Mouse (Mus musculus): ENCODE results near the gene Slc44a5. TPM values are rescaled to one million over a fixed set of nuclear protein-coding genes. Genes with fewer than 3 reads are reported as not detected.
A peak's percentile ranks its signal among the peaks of the same experiment; 100 is the strongest.

Gene Slc44a5
- 10 to 100 TPM; 14.7 to 17.4 TPM for total RNA-seq (2021)

- peak; percentile 42 to 75 for DNase-seq (ENCODE audit: extremely low spot score in 1 of 2, low spot score in 2 of 2)
- intact Hi-C loops (cut with DNase I), result no loop called here
These were observed at the start of gene Slc44a5 for GRCm38 (mm10) chr3:153973171-153973948. Gene Slc44a5 (plus strand): TSS chr3:153973436.

- DNase-seq (ENCODE audit: extremely low spot score in 1 of 2, low spot score in 2 of 2), result no peak
- intact Hi-C loops (cut with DNase I), result no loop called here
These were observed 46.9 kb upstream of the Slc44a5 start for GRCm38 (mm10) chr3:153926333-153926732.

- intact Hi-C loops (cut with DNase I), result no loop called here
- no peak for DNase-seq (ENCODE audit: extremely low spot score in 1 of 2, low spot score in 2 of 2)
These were observed 43.7 kb upstream of the Slc44a5 start for GRCm38 (mm10) chr3:153929526-153929925.

GRCm38 (mm10) chr3:153932461-153932860 lies 40.8 kb upstream of the Slc44a5 start:
- intact Hi-C loops (cut with DNase I), result no loop called here
- no peak for DNase-seq (ENCODE audit: extremely low spot score in 1 of 2, low spot score in 2 of 2)

GRCm38 (mm10) chr3:153935878-153936277 lies 37.4 kb upstream of the Slc44a5 start:
- DNase-seq (ENCODE audit: extremely low spot score in 1 of 2, low spot score in 2 of 2), result no peak
- intact Hi-C loops (cut with DNase I), result no loop called here

GRCm38 (mm10) chr3:153937116-153937810 lies 36.0 kb upstream of the Slc44a5 start:
- no peak for DNase-seq (ENCODE audit: extremely low spot score in 1 of 2, low spot score in 2 of 2)
- intact Hi-C loops (cut with DNase I), result no loop called here

GRCm38 (mm10) chr3:153940021-153940420 lies 33.2 kb upstream of the Slc44a5 start:
- intact Hi-C loops (cut with DNase I), result no loop called here

GRCm38 (mm10) chr3:153940486-153940885 lies 32.8 kb upstream of the Slc44a5 start:
- intact Hi-C loops (cut with DNase I), result no loop called here

More at GRCm38 (mm10) chr3:153940021-153940420, 33.2 kb upstream of the Slc44a5 start:
- DNase-seq (ENCODE audit: extremely low spot score in 1 of 2, low spot score in 2 of 2), result no peak

GRCm38 (mm10) chr3:153941613-153942012 lies 31.6 kb upstream of the Slc44a5 start:
- intact Hi-C loops (cut with DNase I), result no loop called here
- no peak for DNase-seq (ENCODE audit: extremely low spot score in 1 of 2, low spot score in 2 of 2)

More at GRCm38 (mm10) chr3:153940486-153940885, 32.8 kb upstream of the Slc44a5 start:
- DNase-seq (ENCODE audit: extremely low spot score in 1 of 2, low spot score in 2 of 2), result no peak

GRCm38 (mm10) chr3:153943003-153943640 lies 30.1 kb upstream of the Slc44a5 start:
- no peak for DNase-seq (ENCODE audit: extremely low spot score in 1 of 2, low spot score in 2 of 2)
- intact Hi-C loops (cut with DNase I), result no loop called here

- peak in 1 of 2 experiments; percentile 25 for DNase-seq (ENCODE audit: extremely low spot score in 1 of 2, low spot score in 2 of 2)
- intact Hi-C loops (cut with DNase I), result no loop called here
These were observed 29.3 kb upstream of the Slc44a5 start for GRCm38 (mm10) chr3:153943901-153944334.

GRCm38 (mm10) chr3:153944335-153944990 lies 28.8 kb upstream of the Slc44a5 start, which contains the start of gene Acadm:
Gene Acadm (minus strand): TSS chr3:153944632.
- DNase-seq (ENCODE audit: extremely low spot score in 1 of 2, low spot score in 2 of 2), result peak; percentile 90 to 97
- intact Hi-C loops (cut with DNase I), result no loop called here

GRCm38 (mm10) chr3:153947271-153947670 lies 26.0 kb upstream of the Slc44a5 start:
- intact Hi-C loops (cut with DNase I), result no loop called here

GRCm38 (mm10) chr3:153948176-153948575 lies 25.1 kb upstream of the Slc44a5 start:
- intact Hi-C loops (cut with DNase I), result no loop called here
- DNase-seq (ENCODE audit: extremely low spot score in 1 of 2, low spot score in 2 of 2), result no peak

More at GRCm38 (mm10) chr3:153947271-153947670, 26.0 kb upstream of the Slc44a5 start:
- DNase-seq (ENCODE audit: extremely low spot score in 1 of 2, low spot score in 2 of 2), result no peak

- intact Hi-C loops (cut with DNase I), result loop anchor here (2.0 to 5.0 kb wide), 2 partner anchors 269 to 614 kb away; no protein-coding TSS in a partner anchor
These were observed 15.3 kb upstream of the Slc44a5 start for GRCm38 (mm10) chr3:153957916-153958315.

GRCm38 (mm10) chr3:153959035-153959730 lies 14.1 kb upstream of the Slc44a5 start:
- DNase-seq (ENCODE audit: extremely low spot score in 1 of 2, low spot score in 2 of 2), result peak in 1 of 2 experiments; percentile 55
- intact Hi-C loops (cut with DNase I), result loop anchor here (2.0 to 5.0 kb wide), 2 partner anchors 268 to 613 kb away; no protein-coding TSS in a partner anchor

More at GRCm38 (mm10) chr3:153957916-153958315, 15.3 kb upstream of the Slc44a5 start:
- DNase-seq (ENCODE audit: extremely low spot score in 1 of 2, low spot score in 2 of 2), result no peak

- intact Hi-C loops (cut with DNase I), result loop anchor here (2.0 to 5.0 kb wide), 2 partner anchors 267 to 613 kb away; no protein-coding TSS in a partner anchor
- DNase-seq (ENCODE audit: extremely low spot score in 1 of 2, low spot score in 2 of 2), result no peak
These were observed 13.5 kb upstream of the Slc44a5 start for GRCm38 (mm10) chr3:153959731-153960207.

- intact Hi-C loops (cut with DNase I), result no loop called here
- DNase-seq (ENCODE audit: extremely low spot score in 1 of 2, low spot score in 2 of 2), result no peak
These were observed 12.4 kb upstream of the Slc44a5 start for GRCm38 (mm10) chr3:153960884-153961283.

Data from left cerebral cortex, postnatal 10 days (tissue).